7 mouse cellular contexts compared by ENCODE assay signal in the genomic region with DNA sequence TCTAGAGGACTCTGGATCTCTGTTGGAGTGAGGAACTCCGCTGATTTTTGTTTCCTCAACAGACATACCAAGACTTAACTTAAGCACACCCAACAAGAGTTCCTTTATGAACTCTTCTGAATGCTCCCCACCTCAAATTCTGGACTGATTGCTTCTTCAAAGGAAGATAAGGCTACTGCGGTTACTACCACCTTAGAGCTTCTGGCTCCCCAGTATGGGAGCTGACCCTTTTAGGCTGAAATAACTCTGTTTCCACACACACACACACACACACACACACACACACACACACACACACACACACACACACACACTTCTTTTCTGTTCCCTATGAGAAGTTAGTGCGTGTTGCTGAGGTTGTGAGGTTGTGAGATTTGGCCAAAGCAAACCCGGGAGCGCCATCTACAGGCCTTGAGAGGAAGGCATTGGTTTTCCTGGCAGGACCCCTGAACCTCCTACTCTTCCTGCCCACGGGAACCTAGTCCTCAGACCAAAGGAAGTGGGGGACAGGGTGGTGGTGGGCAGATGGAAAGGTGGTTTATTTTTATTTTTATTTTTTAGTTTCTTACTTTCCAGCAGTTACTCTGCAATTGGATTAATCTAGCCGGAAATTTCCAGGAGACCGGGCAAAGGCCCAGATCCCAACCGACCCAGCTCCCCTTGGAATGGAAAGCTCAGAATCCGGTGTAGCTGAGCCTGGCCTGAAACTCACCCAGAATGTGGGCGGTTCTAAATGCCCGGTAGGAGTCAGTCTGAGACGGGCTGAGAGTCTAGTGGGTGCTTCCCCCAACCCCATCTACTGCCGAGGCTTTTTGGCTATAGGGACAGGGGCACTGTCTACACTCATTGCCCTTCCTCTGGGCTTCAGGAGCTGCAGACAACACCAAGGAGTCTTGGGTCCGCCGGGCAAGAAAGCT. TPM values are rescaled to one million over a fixed set of nuclear protein-coding genes. Genes with fewer than 3 reads are reported as not detected.
DNase-seq lines count a peak whose midpoint lies in the region; ATAC-seq and TF ChIP-seq lines count a peak whose summit lies in the region.

No protein-coding gene starts in this region.

- peak; percentile 74 for DNase-seq in midbrain, embryonic 10.5 days (ENCODE audit: low spot score)
- peak; percentile 67 for DNase-seq in adrenal gland, postnatal 14 days
- peak; percentile 46 for DNase-seq in induced T-regulatory cell, adult 2 months (ENCODE audit: low read depth)
- no peak for DNase-seq in lung, adult 2 months
- DNase-seq in testis, postnatal 10 days (ENCODE audit: low spot score), result peak; percentile 69

- no peak for TF ChIP-seq POLR2A in embryonic fibroblast, embryonic 13.5 days (IDR thresholded peaks at IDR 0.05; ENCODE audit: low read depth, low read length)
- no peak for TF ChIP-seq POLR2A in lung, adult 2 months (IDR thresholded peaks at IDR 0.05; ENCODE audit: borderline replicate concordance, extremely low read depth, low read depth, low read length)

- no peak overlapping the region for H3K9ac ChIP-seq in midbrain, embryonic 16.5 days (ENCODE audit: low read depth, low read length)

- peak; percentile 47; the same call in 1 of the 2 replicates for TF ChIP-seq CTCF in embryonic fibroblast, embryonic 13.5 days (IDR thresholded peaks at IDR 0.05; ENCODE audit: borderline replicate concordance, insufficient read depth, low read length)
- TF ChIP-seq CTCF in lung, adult 2 months (IDR thresholded peaks at IDR 0.05; ENCODE audit: insufficient read depth, low read length), result peak; percentile 65

- no peak for ATAC-seq in midbrain, embryonic 16.5 days

- WGBS in midbrain, embryonic 10.5 days, result 1% methylated on average over 16 of the region's 16 CpGs
- WGBS in midbrain, embryonic 16.5 days, result 2% methylated on average over 16 of the region's 16 CpGs
- 3% methylated on average over 16 of the region's 16 CpGs for WGBS in lung, adult 2 months

- H3K36me3 ChIP-seq in midbrain, embryonic 10.5 days, result no peaks in the 10 kb centered on the region
- no peaks in the 10 kb centered on the region for H3K36me3 ChIP-seq in midbrain, embryonic 16.5 days (ENCODE audit: control insufficient read depth, insufficient read depth, low read length)

- H3K4me1 ChIP-seq in midbrain, embryonic 10.5 days, result peaks cover 81% of the 10 kb centered on the region
- peaks cover 9% of the 10 kb centered on the region for H3K4me1 ChIP-seq in midbrain, embryonic 16.5 days (ENCODE audit: control insufficient read depth, insufficient read depth, low read length)
- 0 out of 2 replicates have a peak, but pooled peaks cover 4% of the 10 kb centered on the region for H3K4me1 ChIP-seq in embryonic fibroblast, embryonic 13.5 days (ENCODE audit: control insufficient read depth, insufficient read depth, low read length)
- H3K4me1 ChIP-seq in lung, adult 2 months (ENCODE audit: control insufficient read depth, insufficient read depth, low read length), result peaks cover 2% of the 10 kb centered on the region; the same call in 1 of the 2 replicates

- no peaks in the 10 kb centered on the region for H3K9me3 ChIP-seq in midbrain, embryonic 10.5 days (replicated peaks)
- H3K9me3 ChIP-seq in midbrain, embryonic 16.5 days (replicated peaks; ENCODE audit: control insufficient read depth, low read length, poor library complexity, severe bottlenecking), result no peaks in the 10 kb centered on the region

- H3K27ac ChIP-seq in midbrain, embryonic 10.5 days (replicated peaks), result no peak overlapping the region
- H3K27ac ChIP-seq in midbrain, embryonic 16.5 days (ENCODE audit: low read length), result no peak overlapping the region
- H3K27ac ChIP-seq in embryonic fibroblast, embryonic 13.5 days (ENCODE audit: insufficient read depth, low read length), result no peak overlapping the region

- H3K4me3 ChIP-seq in midbrain, embryonic 10.5 days, result peak overlapping the region; percentile 61
- no peak overlapping the region for H3K4me3 ChIP-seq in midbrain, embryonic 16.5 days (ENCODE audit: low read depth, low read length)
- no peak overlapping the region for H3K4me3 ChIP-seq in embryonic fibroblast, embryonic 13.5 days (ENCODE audit: insufficient read depth, low read length)
- no peak overlapping the region for H3K4me3 ChIP-seq in lung, adult 2 months (replicated peaks; ENCODE audit: extremely low read depth, low read depth, low read length)

- H3K27me3 ChIP-seq in midbrain, embryonic 10.5 days (ENCODE audit: low read depth, poor library complexity, severe bottlenecking), result peaks cover 100% of the 10 kb centered on the region
- H3K27me3 ChIP-seq in midbrain, embryonic 16.5 days (ENCODE audit: control insufficient read depth, insufficient read depth, low read depth, low read length), result peaks cover 51% of the 10 kb centered on the region

- no peak overlapping the region for H3K4me2 ChIP-seq in midbrain, embryonic 16.5 days (ENCODE audit: low read length)

RNA-seq across cellular contexts. Expression of gene Pax2, which starts 1.1 kb away (rescaled TPM):
- polyA plus RNA-seq in midbrain, embryonic 10.5 days (2016; fragmentation: Nextera tagmentation; extraction: Ambion mirVana), result 0.60 and 1.1 TPM in 2 replicates
- polyA plus RNA-seq in midbrain, embryonic 16.5 days (2015; fragmentation: Nextera tagmentation; extraction: Ambion mirVana), result 0.33 and 0.41 TPM in 2 replicates
- not detected in 2 replicates for total RNA-seq in adrenal gland, postnatal 14 days (2021)
- polyA plus RNA-seq in embryonic fibroblast, embryonic 13.5 days (2011; ENCODE audit: insufficient read length, low read depth, missing spikeins), result not detected in 2 replicates
- polyA plus RNA-seq in lung, adult 2 months (2012; rRNA removed), result not detected in 2 replicates
